Mouse (Mus musculus): ENCODE measurements around the gene Traf3. TPM values are rescaled to one million over a fixed set of nuclear protein-coding genes. Genes with fewer than 3 reads are reported as not detected.

Traf3 gene
- total RNA-seq, 1 experiment: 12.4 TPM

DNA sequence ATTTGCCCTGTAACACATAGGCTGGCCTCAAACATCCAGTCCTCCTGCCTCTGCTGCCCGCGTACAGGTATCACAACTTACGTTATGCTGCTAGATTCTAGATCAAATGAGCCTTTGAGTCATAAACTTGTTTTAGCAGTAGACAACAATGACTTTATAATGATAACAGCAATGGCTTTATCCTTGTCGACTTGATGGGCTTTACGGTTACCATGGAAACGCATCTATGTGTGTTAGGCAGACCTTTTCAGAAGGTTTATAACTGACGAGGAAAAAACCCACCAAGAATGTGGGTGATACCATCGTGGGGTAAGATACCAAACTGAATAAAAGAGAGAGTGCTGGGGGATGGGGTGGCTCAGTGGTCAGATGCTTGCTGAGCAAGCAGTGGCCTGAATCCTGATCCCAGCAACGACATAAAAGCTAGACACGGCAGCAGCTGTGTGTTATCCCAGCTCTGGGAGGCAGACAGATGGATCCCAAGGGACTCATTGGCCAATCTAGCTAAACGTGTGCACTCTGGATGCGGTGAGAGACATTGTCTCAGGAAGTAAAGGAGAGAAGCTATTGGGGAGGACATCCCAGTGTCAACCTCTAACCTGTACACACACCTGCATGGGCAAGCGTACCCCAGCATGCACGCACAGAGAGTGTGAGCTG is 41.4 kb upstream of the Traf3 start:
- TF ChIP-seq CHD2 (IDR thresholded peaks at IDR 0.05; ENCODE audit: low read depth, low read length) (no peak), ZNF384 (IDR thresholded peaks at IDR 0.05; ENCODE audit: low read depth, low read length) (no peak), HCFC1 (IDR thresholded peaks at IDR 0.05; ENCODE audit: borderline replicate concordance, insufficient read depth, low read length) (no peak), MAFK (IDR thresholded peaks at IDR 0.05; ENCODE audit: insufficient read depth, low read depth, low read length) (no peak), ZC3H11A (IDR thresholded peaks at IDR 0.05; ENCODE audit: borderline replicate concordance, low read depth, low read length) (no peak)
- Histone ChIP-seq H3K9ac (ENCODE audit: insufficient read depth, low read depth, low read length, poor library complexity, severe bottlenecking) (no peak overlapping the region), H3K36me3 (ENCODE audit: control insufficient read depth, insufficient read depth, low read length, poor library complexity, severe bottlenecking) (no peaks in the 10 kb centered on the region; the same call in 1 of the 2 replicates), H3K4me3 (ENCODE audit: insufficient read depth in 1 of 2, low read depth in 1 of 2, low read length in 2 of 2, poor library complexity in 1 of 2, severe bottlenecking in 1 of 2) (no peak overlapping the region), H3K9me3 (ENCODE audit: control insufficient read depth, insufficient read depth, low read depth, low read length) (no peaks in the 10 kb centered on the region), H3K4me1 (ENCODE audit: control insufficient read depth in 2 of 2, insufficient read depth in 2 of 2, low read length in 2 of 2, poor library complexity in 1 of 2) (no peaks in the 10 kb centered on the region), H3K27ac (ENCODE audit: insufficient read depth, low read depth, low read length, poor library complexity, severe bottlenecking) (no peak overlapping the region)
- DNase-seq (ENCODE audit: low read depth, low spot score): no peak
- in situ Hi-C loops (cut with MboI; ENCODE audit: low sequenced_read_pairs in 2 of 2, unreplicated experiment in 2 of 2): no loop called here

- TF ChIP-seq MAFK (IDR thresholded peaks at IDR 0.05; ENCODE audit: insufficient read depth, low read depth, low read length) (no peak), HCFC1 (IDR thresholded peaks at IDR 0.05; ENCODE audit: borderline replicate concordance, insufficient read depth, low read length) (no peak), ZC3H11A (IDR thresholded peaks at IDR 0.05; ENCODE audit: borderline replicate concordance, low read depth, low read length) (no peak), CHD2 (IDR thresholded peaks at IDR 0.05; ENCODE audit: low read depth, low read length) (no peak), ZNF384 (IDR thresholded peaks at IDR 0.05; ENCODE audit: low read depth, low read length) (no peak)
- in situ Hi-C loops (cut with MboI; ENCODE audit: low sequenced_read_pairs in 2 of 2, unreplicated experiment in 2 of 2): no loop called here
Observed at GRCm38 (mm10) chr12:111125666-111126065, 40.5 kb upstream of the Traf3 start.

DNA sequence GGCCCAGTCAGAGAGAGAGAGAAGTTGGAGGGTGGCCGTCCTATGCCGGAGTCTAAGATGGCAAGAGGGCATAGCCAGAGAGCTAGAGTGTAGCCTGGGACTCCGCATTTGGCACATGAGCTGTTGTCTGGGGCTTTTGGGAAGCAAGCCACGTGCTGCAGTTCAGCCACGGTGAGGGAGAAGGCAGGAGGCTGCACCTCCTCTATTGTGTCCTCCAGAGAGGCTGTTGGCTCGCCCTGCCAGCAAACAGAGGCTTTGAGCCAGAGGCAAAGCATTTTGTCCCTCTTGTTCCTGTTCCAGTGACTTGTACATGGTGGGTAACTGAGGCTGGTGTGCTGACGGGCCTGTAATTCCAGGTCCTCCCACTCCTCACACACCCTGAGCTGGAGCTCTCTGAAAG is 32.0 kb upstream of the Traf3 start:
- in situ Hi-C loops (cut with MboI; ENCODE audit: low sequenced_read_pairs in 2 of 2, unreplicated experiment in 2 of 2): no loop called here
- H3K9me3 ChIP-seq (ENCODE audit: control insufficient read depth, insufficient read depth, low read depth, low read length): no peaks in the 10 kb centered on the region
- DNase-seq (ENCODE audit: low read depth, low spot score): no peak
- H3K4me1 ChIP-seq (ENCODE audit: control insufficient read depth in 2 of 2, insufficient read depth in 2 of 2, low read length in 2 of 2, poor library complexity in 1 of 2): no peaks in the 10 kb centered on the region
- no peaks in the 10 kb centered on the region for H3K36me3 ChIP-seq (ENCODE audit: control insufficient read depth, insufficient read depth, low read length, poor library complexity, severe bottlenecking)
- no peak overlapping the region for H3K4me3 ChIP-seq (ENCODE audit: insufficient read depth in 1 of 2, low read depth in 1 of 2, low read length in 2 of 2, poor library complexity in 1 of 2, severe bottlenecking in 1 of 2)
- TF ChIP-seq HCFC1 (IDR thresholded peaks at IDR 0.05; ENCODE audit: borderline replicate concordance, insufficient read depth, low read length) (no peak), CHD2 (IDR thresholded peaks at IDR 0.05; ENCODE audit: low read depth, low read length) (no peak), MAFK (IDR thresholded peaks at IDR 0.05; ENCODE audit: insufficient read depth, low read depth, low read length) (no peak), ZC3H11A (IDR thresholded peaks at IDR 0.05; ENCODE audit: borderline replicate concordance, low read depth, low read length) (no peak)
- no peak overlapping the region for H3K9ac ChIP-seq (ENCODE audit: insufficient read depth, low read depth, low read length, poor library complexity, severe bottlenecking)
- H3K27ac ChIP-seq (ENCODE audit: insufficient read depth, low read depth, low read length, poor library complexity, severe bottlenecking): no peak overlapping the region

More at GRCm38 (mm10) chr12:111125666-111126065, 40.5 kb upstream of the Traf3 start:
- no peaks in the 10 kb centered on the region for H3K36me3 ChIP-seq (ENCODE audit: control insufficient read depth, insufficient read depth, low read length, poor library complexity, severe bottlenecking)
- H3K4me3 ChIP-seq (ENCODE audit: insufficient read depth in 1 of 2, low read depth in 1 of 2, low read length in 2 of 2, poor library complexity in 1 of 2, severe bottlenecking in 1 of 2): no peak overlapping the region
- no peak for DNase-seq (ENCODE audit: low read depth, low spot score)
- H3K4me1 ChIP-seq (ENCODE audit: control insufficient read depth in 2 of 2, insufficient read depth in 2 of 2, low read length in 2 of 2, poor library complexity in 1 of 2): no peaks in the 10 kb centered on the region
- H3K9ac ChIP-seq (ENCODE audit: insufficient read depth, low read depth, low read length, poor library complexity, severe bottlenecking): no peak overlapping the region
- no peaks in the 10 kb centered on the region for H3K9me3 ChIP-seq (ENCODE audit: control insufficient read depth, insufficient read depth, low read depth, low read length)
- no peak overlapping the region for H3K27ac ChIP-seq (ENCODE audit: insufficient read depth, low read depth, low read length, poor library complexity, severe bottlenecking)

- no peak for DNase-seq (ENCODE audit: low read depth, low spot score)
- TF ChIP-seq CHD2 (IDR thresholded peaks at IDR 0.05; ENCODE audit: low read depth, low read length): no peak
- TF ChIP-seq ZNF384 (IDR thresholded peaks at IDR 0.05; ENCODE audit: low read depth, low read length): no peak
- TF ChIP-seq ZC3H11A (IDR thresholded peaks at IDR 0.05; ENCODE audit: borderline replicate concordance, low read depth, low read length): no peak
- no peaks in the 10 kb centered on the region for H3K4me1 ChIP-seq (ENCODE audit: control insufficient read depth in 2 of 2, insufficient read depth in 2 of 2, low read length in 2 of 2, poor library complexity in 1 of 2)
Observed at GRCm38 (mm10) chr12:111134791-111135733, 31.1 kb upstream of the Traf3 start.

More at GRCm38 (mm10) chr12:111134791-111135733, 31.1 kb upstream of the Traf3 start:
- no peaks in the 10 kb centered on the region for H3K36me3 ChIP-seq (ENCODE audit: control insufficient read depth, insufficient read depth, low read length, poor library complexity, severe bottlenecking)
- H3K4me3 ChIP-seq (ENCODE audit: insufficient read depth in 1 of 2, low read depth in 1 of 2, low read length in 2 of 2, poor library complexity in 1 of 2, severe bottlenecking in 1 of 2): no peak overlapping the region
- H3K9ac ChIP-seq (ENCODE audit: insufficient read depth, low read depth, low read length, poor library complexity, severe bottlenecking): no peak overlapping the region
- no peak overlapping the region for H3K27ac ChIP-seq (ENCODE audit: insufficient read depth, low read depth, low read length, poor library complexity, severe bottlenecking)
- in situ Hi-C loops (cut with MboI; ENCODE audit: low sequenced_read_pairs in 2 of 2, unreplicated experiment in 2 of 2): no loop called here
- no peaks in the 10 kb centered on the region for H3K9me3 ChIP-seq (ENCODE audit: control insufficient read depth, insufficient read depth, low read depth, low read length)

Measured in ES-E14 (cell line).